Mouse (Mus musculus) E14TG2a.4 (cell line): ENCODE measurements around the gene Lrba.

Experiments
- H3K27me3 ChIP-seq: 2 replicates; pipeline ENCODE4 v1.6.1; 2014; ENCODE audit warnings: low read length, control low read depth; ENCODE audit not compliant: insufficient read depth
- H3K36me3 ChIP-seq: 2 replicates; pipeline ENCODE4 v1.6.1; 2014; ENCODE audit warnings: low read length, control low read depth; ENCODE audit not compliant: insufficient read depth
- H3K4me1 ChIP-seq: replicated peaks from 2 replicates; pipeline ENCODE4 v1.6.1; 2014; ENCODE audit warnings: low read depth, low read length, control low read depth
- H3K4me3 ChIP-seq: replicated peaks from 2 replicates; pipeline ENCODE4 v1.5.1; 2014; ENCODE audit warnings: mild to moderate bottlenecking, low read length
- H3K9me3 ChIP-seq: 2 replicates; pipeline ENCODE4 v1.6.1; 2014; ENCODE audit warnings: low read length, control low read depth
- CTCF ChIP-seq: conservative IDR thresholded peaks from 2 replicates; pipeline ENCODE4 v1.5.1; 2014; ENCODE audit warnings: low read length
- NANOG ChIP-seq: IDR thresholded peaks from 2 replicates; pipeline ENCODE4 v1.6.1; 2014; ENCODE audit warnings: borderline replicate concordance, low read length, mixed read lengths
- POU5F1 ChIP-seq: IDR thresholded peaks from 2 replicates; pipeline ENCODE4 v1.6.1; 2014; ENCODE audit warnings: low read length, borderline replicate concordance

Lrba gene

DNA sequence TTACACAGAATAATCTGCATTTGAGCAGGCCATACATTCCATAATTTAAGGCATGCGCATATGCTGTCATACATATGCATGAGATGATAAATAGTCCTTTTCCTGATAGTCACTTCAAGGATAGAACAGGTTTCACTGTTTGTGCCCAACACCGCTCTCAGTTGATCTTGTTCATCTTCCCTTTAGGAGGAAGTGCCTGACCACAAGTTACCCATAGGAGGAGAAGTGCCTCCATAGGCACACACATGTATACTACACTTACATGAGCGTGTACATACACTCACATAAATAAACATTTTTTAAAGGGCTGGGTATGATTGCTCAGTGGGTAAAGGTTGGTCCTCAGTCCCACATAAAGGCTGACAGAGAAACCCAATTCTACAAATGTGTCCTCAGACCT is 22.0 kb upstream of the Lrba start:
- no peaks in the 10 kb centered on the region for H3K36me3 ChIP-seq
- no peak for TF ChIP-seq NANOG
- TF ChIP-seq POU5F1 = no peak
- no peak for TF ChIP-seq CTCF
- no peaks in the 10 kb centered on the region for H3K4me1 ChIP-seq
- no peak overlapping the region for H3K4me3 ChIP-seq
- H3K9me3 ChIP-seq = no peaks in the 10 kb centered on the region
- H3K27me3 ChIP-seq = no peaks in the 10 kb centered on the region

DNA sequence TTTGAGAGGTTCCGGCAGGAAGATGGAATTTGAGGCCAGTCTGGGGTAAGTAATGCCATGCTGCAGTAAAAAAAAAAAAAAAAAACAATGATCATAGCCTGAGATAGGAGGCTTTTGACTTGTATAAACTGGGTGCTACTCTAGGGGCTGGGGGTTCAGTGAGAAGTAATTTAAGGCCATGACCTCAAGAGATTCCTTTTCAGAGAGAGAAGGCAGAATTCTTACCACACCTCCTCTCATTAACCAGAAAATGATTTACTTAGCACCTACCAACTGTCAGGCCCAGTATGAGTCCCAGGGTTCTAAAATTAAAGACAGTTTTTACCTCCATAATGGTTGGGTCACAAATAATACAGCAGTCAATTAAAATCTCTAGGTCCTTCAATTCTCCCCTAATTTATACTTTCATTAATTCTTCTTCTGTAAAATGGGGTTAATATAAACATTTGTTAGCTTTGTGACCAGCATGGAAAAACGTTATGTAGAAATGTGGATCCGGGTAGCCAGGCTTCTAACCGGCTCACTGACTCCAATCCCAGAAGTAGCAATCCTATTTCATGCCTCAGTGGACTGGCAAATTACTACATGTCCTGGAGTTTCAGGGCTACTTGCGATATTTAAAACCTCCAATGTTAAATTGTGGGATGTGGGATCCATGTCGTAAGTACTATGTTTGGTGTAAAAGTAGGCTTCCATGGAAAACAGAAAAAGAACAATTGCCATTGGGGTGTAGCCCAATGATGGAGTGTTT is 19.7 kb upstream of the Lrba start:
- TF ChIP-seq POU5F1 = no peak
- TF ChIP-seq NANOG = no peak
- no peak for TF ChIP-seq CTCF

DNA sequence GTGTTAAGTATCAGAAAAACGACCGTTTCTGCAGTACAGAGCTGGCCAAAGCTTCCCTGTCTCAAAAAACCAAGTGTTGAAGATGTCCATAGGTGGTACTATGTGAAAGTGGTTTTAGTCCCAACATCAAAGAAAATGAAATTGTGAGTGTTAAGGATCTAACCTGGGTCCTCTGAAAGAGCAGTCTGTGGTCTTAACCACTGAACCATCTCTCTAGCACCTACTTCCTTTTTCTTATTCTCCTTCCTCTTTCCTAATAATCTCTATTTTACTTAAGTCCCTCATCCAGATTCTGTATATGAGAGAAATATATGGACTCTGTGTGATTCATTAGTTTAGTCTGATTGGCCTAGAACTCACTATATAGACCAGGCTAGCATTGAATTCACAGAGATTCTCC is 17.9 kb upstream of the Lrba start:
- Histone ChIP-seq H3K9me3 (no peaks in the 10 kb centered on the region), H3K4me3 (no peak overlapping the region), H3K4me1 (no peaks in the 10 kb centered on the region; the same call in 1 of the 2 replicates), H3K27me3 (no peaks in the 10 kb centered on the region), H3K36me3 (no peaks in the 10 kb centered on the region)
- TF ChIP-seq NANOG = no peak
- TF ChIP-seq CTCF = no peak
- no peak for TF ChIP-seq POU5F1

More for the DNA sequence above, 19.7 kb upstream of the Lrba start:
- no peak overlapping the region for H3K4me3 ChIP-seq
- no peaks in the 10 kb centered on the region for H3K36me3 ChIP-seq
- H3K9me3 ChIP-seq = no peaks in the 10 kb centered on the region
- no peaks in the 10 kb centered on the region; the same call in 1 of the 2 replicates for H3K4me1 ChIP-seq
- no peaks in the 10 kb centered on the region for H3K27me3 ChIP-seq

DNA sequence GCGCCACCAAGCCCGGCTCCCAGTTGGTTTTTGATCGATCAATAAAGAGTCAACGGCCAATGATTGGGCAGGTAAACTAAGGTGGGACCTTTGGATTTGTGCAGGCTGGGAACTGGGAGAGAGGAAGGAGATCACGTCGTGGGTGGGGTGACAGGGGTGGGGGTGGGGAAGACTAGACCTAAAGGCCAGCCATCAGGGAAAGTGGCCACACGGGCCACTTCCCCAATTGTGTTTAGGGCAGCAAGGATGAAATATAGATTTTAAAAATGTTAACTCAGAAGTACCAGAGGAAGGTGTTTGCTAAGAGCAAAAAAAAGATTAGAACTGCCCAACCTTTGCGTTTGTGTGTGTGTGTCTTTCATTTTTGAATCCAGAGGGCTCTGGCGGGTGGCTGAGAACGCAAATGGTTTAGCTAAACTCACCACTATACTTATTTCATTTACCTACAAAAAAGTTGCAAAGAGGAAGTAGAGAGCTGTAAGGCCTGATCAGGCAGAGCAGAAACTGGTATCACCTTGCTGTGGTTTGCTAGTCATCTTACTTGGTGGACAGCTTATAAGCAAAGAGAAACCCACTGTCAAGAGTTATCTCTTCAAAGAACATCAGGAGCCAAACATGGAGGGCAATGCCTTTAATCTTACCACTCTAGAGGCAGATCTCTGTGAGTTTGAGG is 14.1 kb upstream of the Lrba start:
- no peak overlapping the region for H3K4me3 ChIP-seq
- H3K27me3 ChIP-seq = no peaks in the 10 kb centered on the region
- no peaks in the 10 kb centered on the region for H3K9me3 ChIP-seq
- H3K4me1 ChIP-seq = no peaks in the 10 kb centered on the region; the same call in 1 of the 2 replicates
- no peaks in the 10 kb centered on the region for H3K36me3 ChIP-seq
- TF ChIP-seq CTCF (no peak), POU5F1 (no peak), NANOG (no peak)

DNA sequence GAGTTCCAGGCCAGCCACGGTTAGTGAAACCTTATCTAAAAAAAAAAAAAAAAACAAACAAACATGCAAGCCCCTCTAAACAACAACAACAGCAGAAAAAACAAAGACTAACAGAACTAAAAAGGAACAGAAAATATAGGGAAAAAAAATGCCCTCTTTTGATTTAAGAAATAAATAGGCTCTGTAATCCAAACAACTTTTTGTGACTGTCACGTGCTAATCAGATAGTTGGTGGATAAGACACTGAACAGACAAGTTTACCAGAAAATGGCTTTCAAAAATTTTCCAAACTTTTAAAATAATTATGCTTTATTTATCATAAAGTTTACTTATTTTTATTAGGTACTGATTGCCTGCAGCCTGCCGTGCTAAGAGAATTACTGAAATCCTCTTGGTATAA is 13.5 kb upstream of the Lrba start:
- Histone ChIP-seq H3K4me3 (no peak overlapping the region), H3K9me3 (no peaks in the 10 kb centered on the region), H3K4me1 (no peaks in the 10 kb centered on the region; the same call in 1 of the 2 replicates), H3K36me3 (no peaks in the 10 kb centered on the region), H3K27me3 (no peaks in the 10 kb centered on the region)
- TF ChIP-seq POU5F1 (no peak), NANOG (no peak), CTCF (no peak)

DNA sequence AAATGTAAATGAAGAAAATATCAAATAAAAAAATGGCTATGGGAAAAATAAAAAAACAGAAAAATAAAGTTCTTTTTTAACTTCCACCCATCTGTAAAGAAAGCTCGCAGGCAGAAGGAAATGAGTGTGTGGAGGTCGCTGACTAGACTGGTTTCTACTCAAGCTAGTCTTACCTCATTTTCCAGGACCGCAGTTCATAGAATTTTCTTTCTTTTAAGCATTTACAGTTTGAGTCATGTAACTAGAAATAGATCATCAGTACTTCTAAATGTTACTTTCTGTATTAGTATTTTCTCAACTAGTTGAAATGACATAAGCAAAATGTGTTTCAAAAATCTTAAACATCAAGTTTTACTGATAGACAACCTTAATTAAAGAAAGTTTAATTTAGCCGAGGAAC is 10.2 kb upstream of the Lrba start:
- Histone ChIP-seq H3K4me3 (no peak overlapping the region), H3K36me3 (no peaks in the 10 kb centered on the region), H3K9me3 (no peaks in the 10 kb centered on the region), H3K4me1 (no peaks in the 10 kb centered on the region; the same call in 1 of the 2 replicates), H3K27me3 (no peaks in the 10 kb centered on the region)
- no peak for TF ChIP-seq POU5F1
- no peak for TF ChIP-seq CTCF
- no peak for TF ChIP-seq NANOG

DNA sequence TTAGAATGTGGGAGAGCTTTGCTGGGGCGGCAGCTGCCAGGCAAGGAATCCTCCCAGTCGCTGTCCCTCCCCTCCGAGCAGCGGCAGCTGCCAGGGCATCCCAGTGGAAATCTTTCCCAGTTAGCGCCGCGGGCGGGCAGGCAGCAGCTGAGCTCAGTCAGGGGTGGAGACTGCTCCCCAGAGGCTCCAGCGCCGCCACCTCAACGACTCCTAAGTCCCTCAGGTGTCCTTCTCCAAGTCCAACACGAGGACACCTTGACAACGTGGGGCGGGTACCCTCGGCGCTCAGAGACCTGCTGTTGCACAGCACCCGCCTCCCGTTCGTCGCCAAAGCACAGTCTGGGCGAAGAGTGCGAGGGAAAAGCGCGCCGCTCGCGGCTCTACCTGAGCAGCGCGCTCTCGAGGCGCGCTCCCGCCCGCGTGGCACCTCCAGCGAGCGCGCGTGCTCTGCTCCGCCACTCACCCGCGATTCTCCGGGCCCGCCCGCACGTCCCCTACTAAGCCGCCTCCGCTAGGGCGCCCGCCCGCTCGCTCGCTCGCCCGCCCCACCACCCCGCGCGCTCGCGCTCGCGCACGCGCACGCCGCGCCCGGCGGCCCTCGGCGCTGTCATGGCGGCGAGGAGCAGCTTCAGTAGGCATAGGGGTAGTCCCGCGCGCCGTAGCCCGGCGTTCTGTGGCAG is 706 bp upstream of the Lrba start:
- Histone ChIP-seq H3K36me3 (no peaks in the 10 kb centered on the region), H3K4me3 (peak overlapping the region; percentile 96), H3K9me3 (no peaks in the 10 kb centered on the region), H3K4me1 (peaks cover 7% of the 10 kb centered on the region), H3K27me3 (peaks cover 2% of the 10 kb centered on the region)
- TF ChIP-seq CTCF (no peak), POU5F1 (no peak)

DNA sequence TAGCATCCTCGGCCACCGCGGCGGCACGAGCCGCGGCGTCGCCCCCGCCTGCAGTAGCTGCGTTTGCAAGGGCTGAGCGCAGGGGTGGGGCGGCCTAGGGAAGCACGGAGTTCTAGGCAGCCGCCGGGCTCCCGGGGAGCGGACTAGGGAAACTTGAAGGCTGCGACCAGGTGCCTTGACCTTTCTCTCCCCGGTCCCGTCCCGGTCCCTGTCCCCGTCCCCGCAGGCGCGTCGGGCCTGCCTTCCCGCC is 241 bp upstream of the Lrba start:
- no peak for TF ChIP-seq POU5F1
- no peak for TF ChIP-seq NANOG
- no peak for TF ChIP-seq CTCF
- H3K9me3 ChIP-seq = no peaks in the 10 kb centered on the region
- H3K36me3 ChIP-seq = no peaks in the 10 kb centered on the region
- H3K4me3 ChIP-seq = peak overlapping the region; percentile 96
- H3K4me1 ChIP-seq = peaks cover 7% of the 10 kb centered on the region
- peaks cover 2% of the 10 kb centered on the region for H3K27me3 ChIP-seq

DNA sequence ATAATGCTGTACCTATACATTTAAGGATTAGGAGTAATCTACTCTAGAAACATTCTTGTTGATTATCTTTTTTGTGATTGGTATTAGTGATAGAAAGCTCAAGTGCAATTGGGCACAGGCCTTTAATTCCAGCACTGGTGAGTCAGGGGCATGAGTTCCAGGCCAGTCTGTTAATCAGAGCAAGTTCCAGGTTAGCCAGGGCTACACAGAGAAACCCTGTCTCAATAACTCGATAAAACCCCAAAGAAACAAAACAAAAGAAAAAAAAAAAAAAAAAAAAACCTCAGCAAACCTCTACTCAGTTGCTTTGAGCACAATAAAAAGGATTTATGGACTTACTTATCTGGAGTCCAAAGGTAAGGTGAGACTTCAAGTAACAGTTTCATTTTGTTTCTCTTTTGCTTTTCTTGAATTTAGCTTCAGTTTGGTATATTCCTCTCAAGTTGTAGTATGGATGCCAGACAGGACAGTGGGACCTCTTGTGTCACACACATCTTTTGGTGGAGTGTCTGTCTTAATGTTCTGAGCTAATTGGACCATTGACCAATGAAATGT is 7.1 kb downstream of the Lrba start:
- H3K36me3 ChIP-seq = no peaks in the 10 kb centered on the region
- H3K4me1 ChIP-seq = no peaks in the 10 kb centered on the region
- no peak overlapping the region for H3K4me3 ChIP-seq
- H3K27me3 ChIP-seq = no peaks in the 10 kb centered on the region
- no peaks in the 10 kb centered on the region for H3K9me3 ChIP-seq
- TF ChIP-seq CTCF (no peak), NANOG (no peak), POU5F1 (no peak)
